ENCODE assay signal across 8 mouse cellular contexts in the genomic region with DNA sequence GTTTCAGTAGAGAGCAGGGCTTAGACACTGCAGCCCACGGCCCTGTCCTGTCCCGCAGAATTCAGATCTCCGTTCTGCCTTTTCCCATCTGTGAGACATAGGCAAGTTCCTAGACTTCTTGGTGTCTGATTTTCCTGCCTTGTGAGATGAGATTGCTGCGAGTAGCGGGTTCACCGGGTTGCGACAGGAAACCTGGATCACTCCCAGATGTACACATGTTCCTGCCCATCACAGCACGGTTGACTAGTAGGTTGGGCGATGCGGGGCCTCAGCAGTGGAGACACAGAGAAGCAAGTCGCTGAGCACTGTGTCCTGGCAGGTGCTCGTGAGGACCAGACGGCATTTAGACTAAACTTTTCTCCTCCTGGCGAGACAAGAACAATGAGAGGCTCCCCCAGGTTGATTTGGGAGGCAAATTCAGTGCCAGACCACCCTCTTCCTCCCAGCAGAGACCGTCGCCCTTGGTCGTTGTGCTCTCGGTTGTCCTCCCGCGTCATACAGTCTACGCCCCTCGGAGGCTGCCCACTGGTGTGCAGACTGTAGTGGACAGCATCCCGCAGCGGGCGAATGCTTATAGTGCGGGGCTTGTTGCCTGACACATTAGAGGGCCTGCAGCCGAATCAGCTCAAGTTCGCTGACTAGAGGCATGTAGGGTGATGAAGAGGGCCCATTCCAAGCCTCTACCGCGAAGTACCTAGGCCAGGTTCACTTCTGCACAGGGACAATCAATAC.
DNase-seq lines count a peak whose midpoint lies in the region; ATAC-seq and TF ChIP-seq lines count a peak whose summit lies in the region.

No protein-coding gene starts in this region.

- peak overlapping the region; percentile 15 for H3K4me3 ChIP-seq in cerebellum, adult 2 months (replicated peaks; ENCODE audit: insufficient read depth, low read depth, low read length)
- H3K4me3 ChIP-seq in testis, adult 2 months (ENCODE audit: control insufficient read depth, low read depth, low read length): peak overlapping the region; percentile 28
- H3K4me3 ChIP-seq in limb, embryonic 15.5 days: peak overlapping the region; percentile 32

- no peak for TF ChIP-seq CTCF in cerebellum, adult 2 months (IDR thresholded peaks at IDR 0.05; ENCODE audit: borderline replicate concordance, insufficient read depth, low read depth, low read length)
- TF ChIP-seq CTCF in testis, adult 2 months (IDR thresholded peaks at IDR 0.05; ENCODE audit: control insufficient read depth, insufficient read depth, insufficient replicate concordance, low read depth, low read length): no peak

- H3K4me2 ChIP-seq in limb, embryonic 15.5 days: peak overlapping the region; percentile 58

- H3K36me3 ChIP-seq in testis, adult 2 months (ENCODE audit: control insufficient read depth, insufficient read depth, low read length): no peaks in the 10 kb centered on the region
- H3K36me3 ChIP-seq in limb, embryonic 15.5 days: no peaks in the 10 kb centered on the region

- H3K9ac ChIP-seq in limb, embryonic 15.5 days: no peak overlapping the region

- H3K27me3 ChIP-seq in cerebellum, adult 2 months (ENCODE audit: control insufficient read depth, insufficient read depth, low read length): no peaks in the 10 kb centered on the region
- no peaks in the 10 kb centered on the region for H3K27me3 ChIP-seq in testis, adult 2 months (ENCODE audit: control insufficient read depth, insufficient read depth, low read length)
- H3K27me3 ChIP-seq in limb, embryonic 15.5 days: peaks cover 84% of the 10 kb centered on the region

- H3K9me3 ChIP-seq in limb, embryonic 15.5 days: no peaks in the 10 kb centered on the region

- 27% methylated on average over 30 of the region's 30 CpGs for WGBS in cerebellum, adult 2 months
- 30% methylated on average over 30 of the region's 30 CpGs for WGBS in limb, embryonic 15.5 days

- no peak for ATAC-seq in limb, embryonic 15.5 days (ENCODE audit: insufficient number of reproducible peaks, low FRiP score, low TSS enrichment, low read depth)

- no peak overlapping the region for H3K27ac ChIP-seq in cerebellum, adult 2 months (ENCODE audit: insufficient read depth, low read length)
- H3K27ac ChIP-seq in testis, adult 2 months (ENCODE audit: control insufficient read depth, insufficient read depth, low read depth, low read length): no peak overlapping the region
- H3K27ac ChIP-seq in limb, embryonic 15.5 days: no peak overlapping the region

- H3K4me1 ChIP-seq in cerebellum, adult 2 months (ENCODE audit: control insufficient read depth, insufficient read depth, low read length): peaks cover 29% of the 10 kb centered on the region
- H3K4me1 ChIP-seq in testis, adult 2 months (ENCODE audit: control insufficient read depth, insufficient read depth, low read length): peaks cover 6% of the 10 kb centered on the region; the same call in 1 of the 2 replicates
- H3K4me1 ChIP-seq in limb, embryonic 15.5 days: peaks cover 20% of the 10 kb centered on the region

- no peak for DNase-seq in cerebellum, adult 2 months
- DNase-seq in cerebellum, adult 9-10 months: no peak
- no peak for DNase-seq in testis, postnatal 10 days (ENCODE audit: low spot score)
- no peak for DNase-seq in yolk sac, embryonic 10.5 days (ENCODE audit: low spot score)
- no peak for DNase-seq in adrenal gland, postnatal 36 days
- DNase-seq in T-cell, adult 2 months (ENCODE audit: low spot score): no peak

- TF ChIP-seq POLR2A in cerebellum, adult 2 months (IDR thresholded peaks at IDR 0.05; ENCODE audit: borderline replicate concordance, insufficient read depth, low read length): no peak
- no peak for TF ChIP-seq POLR2A in testis, adult 2 months (IDR thresholded peaks at IDR 0.05; ENCODE audit: control insufficient read depth, low read depth, low read length)
